Mouse (Mus musculus) embryo, embryonic 11.5 days (tissue): Measurements from ENCODE around the gene Tbcb.
A peak's percentile ranks its signal among the peaks of the same experiment; 100 is the strongest.
"Not testable (repeated sequence)": the region's sequence is repeated elsewhere in the genome, so short reads cannot be mapped to it uniquely, and the experiment has no call there.

ENCODE experiments used
- DNase-seq: peaks from one replicate; pipeline ENCODE4 v3.0.0-alpha.2; 2012; ENCODE audit warnings: low read depth, low spot score

Gene Tbcb

DNA sequence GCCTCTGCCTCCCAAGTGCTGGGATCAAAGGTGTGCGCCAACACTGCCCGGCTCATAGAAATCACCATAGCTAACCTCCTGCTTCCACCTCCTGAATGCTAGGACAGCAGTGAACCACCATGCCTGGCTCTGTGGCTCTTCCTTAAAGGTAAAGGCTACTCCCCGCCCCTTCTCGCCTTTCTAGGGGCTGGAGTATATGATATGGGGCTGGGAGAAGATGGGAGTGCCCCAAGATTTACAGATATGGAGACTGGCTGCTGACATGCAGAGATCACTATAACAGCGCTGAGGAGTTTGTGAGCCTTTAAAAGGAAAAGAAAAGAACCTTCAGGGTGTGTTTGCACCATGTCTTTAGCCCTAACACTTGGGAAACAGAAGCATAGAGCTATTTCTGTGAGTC is 9.9 kb downstream of the Tbcb start:
- DNase-seq, result no peak

GRCm38 (mm10) chr7:30221433-30221832 is 10.6 kb downstream of the Tbcb start:
- DNase-seq, result no peak

GRCm38 (mm10) chr7:30220008-30220356 is 12.1 kb downstream of the Tbcb start:
- no peak for DNase-seq

- peak; percentile 54 for DNase-seq
Observed at GRCm38 (mm10) chr7:30219293-30220007, 12.6 kb downstream of the Tbcb start.

GRCm38 (mm10) chr7:30217277-30217676 is 14.8 kb downstream of the Tbcb start:
- no peak for DNase-seq

DNA sequence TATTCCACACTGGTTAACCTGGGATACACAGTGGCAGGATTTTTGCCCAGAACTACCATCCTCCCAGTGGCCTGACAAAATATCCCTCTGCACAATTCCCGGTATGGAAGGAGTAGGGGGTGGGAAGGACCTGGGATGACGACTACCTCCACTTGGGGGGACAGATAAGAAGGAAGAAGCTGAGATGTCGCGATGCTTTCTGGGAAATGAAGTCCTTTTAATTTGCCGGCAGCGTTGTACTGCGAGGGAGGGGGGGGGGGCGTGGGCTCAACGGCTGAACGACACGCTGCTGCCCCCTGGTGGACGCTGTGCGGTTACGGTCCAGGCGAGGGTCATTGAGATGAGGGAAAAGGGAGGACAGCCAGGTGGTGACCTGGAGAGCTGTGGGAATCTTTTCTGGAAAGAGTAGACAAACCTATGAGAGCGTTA is 15.3 kb downstream of the Tbcb start:
- peak; percentile 87 for DNase-seq

GRCm38 (mm10) chr7:30215875-30216274 is 16.2 kb downstream of the Tbcb start:
- no peak for DNase-seq

- no peak for DNase-seq
Observed at GRCm38 (mm10) chr7:30213881-30214280, 18.2 kb downstream of the Tbcb start.

DNA sequence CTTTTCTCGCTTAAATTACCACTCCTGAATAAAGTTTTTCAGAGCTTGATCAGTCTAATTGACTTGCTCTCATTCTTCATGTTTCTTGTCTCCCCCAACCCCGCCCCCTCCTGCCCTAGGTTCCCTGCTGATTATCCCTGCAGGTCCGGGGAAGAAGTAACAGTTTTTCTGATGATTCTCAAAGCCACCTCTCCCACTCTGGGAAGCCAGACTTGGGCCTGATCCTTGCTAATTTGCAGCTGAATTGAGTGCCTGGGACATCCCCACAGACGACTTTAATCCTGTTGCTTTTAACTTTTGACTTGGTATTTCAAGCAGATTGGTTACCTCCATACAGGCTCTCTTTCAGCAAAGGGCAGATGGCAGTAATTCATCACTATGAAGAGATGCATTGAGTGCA is 21.0 kb downstream of the Tbcb start:
- no peak for DNase-seq

DNA sequence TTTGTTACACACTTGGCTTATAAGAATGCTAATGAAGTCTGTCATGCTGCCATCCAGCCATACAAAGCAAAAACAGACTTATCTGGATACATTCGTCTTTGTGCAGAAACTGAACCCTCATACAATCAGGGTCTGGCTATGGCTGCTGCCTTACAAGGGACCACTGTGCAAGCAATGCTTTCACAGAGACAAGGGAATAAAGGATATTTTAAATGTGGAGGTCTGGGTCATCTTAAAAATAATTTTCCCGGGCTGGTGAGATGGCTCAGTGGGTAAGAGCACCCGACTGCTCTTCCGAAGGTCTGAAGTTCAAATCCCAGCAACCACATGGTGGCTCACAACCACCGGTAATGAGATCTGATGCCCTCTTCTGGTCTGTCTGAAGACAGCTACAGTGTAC is 25.7 kb downstream of the Tbcb start:
- DNase-seq, result not testable (repeated sequence)

DNA sequence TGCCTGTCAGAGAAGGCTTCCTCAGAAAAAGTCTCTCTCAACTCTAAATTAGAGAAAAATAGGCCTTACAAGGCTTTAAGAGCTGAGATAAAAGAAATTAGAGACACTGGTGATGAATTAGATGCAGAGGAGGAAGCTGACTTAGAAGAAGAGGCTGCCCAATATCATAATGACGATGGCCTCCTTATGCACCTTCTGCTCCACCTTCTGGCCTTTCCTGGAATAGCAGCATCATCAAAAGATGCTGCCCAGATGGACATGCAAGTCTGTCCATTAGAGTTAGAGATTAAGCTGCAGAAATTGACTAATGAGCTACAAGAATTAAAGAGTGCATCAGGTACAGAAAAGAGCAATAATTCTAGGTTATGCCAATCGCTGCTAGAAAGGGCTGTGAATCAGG is 26.7 kb downstream of the Tbcb start:
- DNase-seq, result no peak

- no peak for DNase-seq
Observed at GRCm38 (mm10) chr7:30204380-30204779, 27.7 kb downstream of the Tbcb start.

DNA sequence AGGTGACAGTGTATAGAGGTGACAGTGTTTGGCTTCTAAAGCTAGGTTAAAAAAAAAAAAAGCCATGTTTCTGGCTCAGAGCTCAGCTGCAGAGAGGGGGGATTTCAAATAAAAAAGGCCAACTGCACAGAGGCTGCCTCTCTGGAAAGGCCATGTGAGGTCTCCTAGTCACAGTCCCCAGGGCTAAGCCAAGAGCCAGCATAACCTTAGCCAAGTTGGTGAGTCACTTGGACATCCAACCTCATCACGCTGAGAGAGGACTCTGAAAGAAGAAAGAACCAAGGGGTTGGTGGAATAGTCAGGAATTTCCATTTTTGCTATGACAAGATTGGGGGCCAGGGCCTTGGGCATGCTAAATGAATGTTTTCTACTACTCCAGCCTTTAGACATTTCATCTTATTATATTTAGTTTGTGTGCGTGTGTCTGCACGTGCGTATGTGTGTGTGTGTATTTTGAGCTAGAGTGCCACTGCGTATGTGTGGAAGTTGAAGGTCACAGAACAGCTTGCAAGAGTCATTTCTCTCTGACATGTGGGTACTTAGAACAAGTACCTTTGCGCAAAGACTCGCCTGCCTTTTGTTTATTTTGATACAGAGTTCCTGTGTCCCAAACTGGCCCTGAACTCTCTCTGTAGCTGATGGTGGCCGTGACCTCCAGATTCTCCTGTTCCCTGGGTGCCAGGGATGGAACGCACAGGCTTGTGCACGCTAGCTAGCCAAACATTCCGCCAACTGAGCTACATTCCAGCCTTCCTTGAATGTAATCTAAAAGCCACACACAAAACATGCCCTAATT is 29.0 kb downstream of the Tbcb start:
- no peak for DNase-seq

DNA sequence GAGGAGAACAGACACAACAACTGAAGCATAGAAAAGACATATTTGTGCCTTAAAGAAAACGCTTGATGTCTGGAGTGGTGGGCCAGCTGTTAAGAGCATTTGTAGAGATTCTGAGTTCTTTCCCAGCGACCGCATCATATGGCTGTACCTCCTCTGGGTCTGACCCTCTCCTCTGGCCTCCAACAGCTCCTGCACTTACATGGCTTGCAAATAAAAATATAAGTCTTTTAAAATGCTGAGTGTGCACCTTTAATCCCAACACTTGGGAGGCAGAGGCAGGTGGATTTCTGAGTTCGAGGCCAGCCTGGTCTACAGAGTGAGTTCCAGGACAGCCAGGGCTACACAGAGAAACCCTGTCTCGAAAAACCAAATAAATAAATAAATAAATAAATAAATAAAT is 31.4 kb downstream of the Tbcb start:
- not testable (repeated sequence) for DNase-seq

DNA sequence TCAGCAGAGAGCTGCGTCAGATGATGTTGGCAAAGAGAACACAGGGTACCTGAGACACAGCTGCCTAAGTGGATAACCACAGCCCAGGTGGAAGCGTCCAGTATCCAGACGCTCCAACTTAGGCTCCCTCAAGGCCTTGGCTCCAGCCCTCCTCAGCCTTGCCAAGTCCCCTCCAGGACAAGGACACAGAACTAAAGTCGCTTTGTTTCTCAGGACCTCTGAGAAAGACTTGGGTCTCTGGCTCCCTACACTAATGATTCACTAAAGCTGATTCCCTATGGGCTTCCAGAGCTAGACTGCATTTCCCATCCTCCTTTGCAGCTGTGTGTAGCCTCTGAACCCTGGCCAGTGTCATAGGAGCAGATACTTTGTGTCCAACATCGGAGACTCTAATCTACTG is 31.9 kb downstream of the Tbcb start:
- DNase-seq, result no peak

DNA sequence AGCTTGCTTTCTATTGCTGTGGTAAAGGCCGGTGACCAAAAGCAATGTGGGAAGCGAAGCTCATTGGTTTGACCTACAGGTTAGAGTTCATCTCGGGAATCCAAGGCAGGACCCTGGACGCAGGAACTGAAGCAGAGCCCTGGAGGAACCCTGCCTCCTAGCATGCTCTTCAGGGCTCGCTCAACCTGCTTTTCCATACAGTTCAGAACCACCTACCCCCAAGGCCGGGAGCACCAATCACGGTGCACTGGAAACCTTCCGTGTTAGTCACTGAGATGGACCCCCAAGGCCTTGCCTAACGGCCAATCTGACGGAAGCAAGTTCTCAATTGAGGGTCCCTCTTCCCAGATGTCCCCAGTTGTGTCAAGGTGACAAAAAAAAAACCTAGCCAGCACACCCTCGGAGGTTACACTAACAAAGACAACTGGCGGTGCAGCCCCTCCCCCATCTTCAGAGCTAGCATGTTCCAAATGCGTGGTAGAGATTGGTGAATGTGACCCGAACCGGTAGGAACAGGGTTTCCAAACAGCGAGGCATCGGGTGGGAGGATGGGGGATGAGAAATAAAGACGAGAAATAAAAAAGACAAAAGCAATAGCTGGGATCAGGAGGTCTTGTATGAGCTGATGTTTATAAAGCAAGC is 32.5 kb downstream of the Tbcb start:
- no peak for DNase-seq

DNA sequence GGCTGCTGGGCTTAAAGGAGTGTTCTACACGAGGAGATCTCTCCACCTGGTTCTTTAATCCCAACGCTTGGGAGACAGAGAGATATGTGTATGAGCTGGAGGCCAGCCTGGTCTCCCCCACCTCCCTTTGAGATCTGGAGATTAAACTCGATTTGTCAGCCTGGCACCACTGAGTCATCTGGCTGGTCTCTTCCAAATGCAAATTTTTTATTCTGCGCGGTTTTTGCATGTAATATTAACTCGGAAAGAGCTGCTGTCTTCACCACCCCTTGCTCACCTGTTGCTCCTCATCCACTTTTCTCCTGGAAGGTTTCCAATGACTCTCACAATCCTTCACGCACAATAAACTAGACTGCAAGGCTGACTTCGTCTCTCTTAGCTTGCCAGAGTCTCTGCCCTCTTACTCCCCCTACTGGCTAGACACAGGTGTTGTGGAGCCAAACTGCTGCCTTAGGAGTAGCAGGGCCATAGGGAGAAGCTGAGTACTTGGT is 33.5 kb downstream of the Tbcb start, which contains the start of gene Capns1:
TSS of gene Capns1 (minus strand) at position 331 of the 491 bp plus-strand sequence.
- DNase-seq, result peak; percentile 72

DNA sequence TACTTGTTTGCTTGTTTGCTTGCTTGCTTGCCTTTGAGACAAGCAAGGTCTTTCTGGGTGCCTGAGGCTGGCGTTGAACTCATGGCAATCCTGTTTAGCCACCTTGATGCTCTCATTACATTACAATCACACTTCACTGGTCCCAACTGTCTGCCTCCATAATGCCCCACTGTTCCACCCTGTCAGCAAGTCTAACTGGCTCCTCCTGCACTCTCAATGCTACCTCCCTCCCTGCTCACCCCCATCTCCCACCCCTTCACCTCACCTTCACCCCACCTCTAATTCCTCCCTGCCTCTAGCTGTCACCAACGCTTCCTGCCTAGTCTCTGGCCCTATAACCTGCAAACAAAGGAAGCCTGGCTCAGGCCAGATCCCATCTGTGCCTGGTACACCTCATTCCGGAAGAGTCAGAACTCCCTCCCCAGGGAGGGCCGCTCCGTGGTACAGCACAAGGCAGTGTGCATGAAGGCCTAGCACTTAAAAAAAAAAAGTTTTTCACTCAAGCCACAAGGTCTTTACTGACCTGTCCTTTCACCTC is 34.4 kb downstream of the Tbcb start:
- DNase-seq, result no peak

GRCm38 (mm10) chr7:30196171-30196570 is 35.9 kb downstream of the Tbcb start:
- DNase-seq, result no peak

- no peak for DNase-seq
Observed at GRCm38 (mm10) chr7:30195461-30195860, 36.6 kb downstream of the Tbcb start.

GRCm38 (mm10) chr7:30194884-30195283 is 37.2 kb downstream of the Tbcb start:
- peak; percentile 91 for DNase-seq
